Mouse (Mus musculus) E14TG2a.4 (cell line): ENCODE results near the gene Nol4l.
A peak's percentile ranks its signal among the peaks of the same experiment; 100 is the strongest.
"Not testable (repeated sequence)": the region's sequence is repeated elsewhere in the genome, so short reads cannot be mapped to it uniquely, and the experiment has no call there.

ENCODE experiments used
- H3K27me3 ChIP-seq: 2 replicates; pipeline ENCODE4 v1.6.1; 2014; ENCODE audit warnings: low read length, control low read depth; ENCODE audit not compliant: insufficient read depth
- H3K36me3 ChIP-seq: 2 replicates; pipeline ENCODE4 v1.6.1; 2014; ENCODE audit warnings: low read length, control low read depth; ENCODE audit not compliant: insufficient read depth
- H3K4me1 ChIP-seq: replicated peaks from 2 replicates; pipeline ENCODE4 v1.6.1; 2014; ENCODE audit warnings: low read depth, low read length, control low read depth
- H3K4me3 ChIP-seq: replicated peaks from 2 replicates; pipeline ENCODE4 v1.5.1; 2014; ENCODE audit warnings: mild to moderate bottlenecking, low read length
- H3K9me3 ChIP-seq: 2 replicates; pipeline ENCODE4 v1.6.1; 2014; ENCODE audit warnings: low read length, control low read depth
- CTCF ChIP-seq: conservative IDR thresholded peaks from 2 replicates; pipeline ENCODE4 v1.5.1; 2014; ENCODE audit warnings: low read length
- NANOG ChIP-seq: IDR thresholded peaks from 2 replicates; pipeline ENCODE4 v1.6.1; 2014; ENCODE audit warnings: borderline replicate concordance, low read length, mixed read lengths
- POU5F1 ChIP-seq: IDR thresholded peaks from 2 replicates; pipeline ENCODE4 v1.6.1; 2014; ENCODE audit warnings: low read length, borderline replicate concordance

Nol4l gene

DNA sequence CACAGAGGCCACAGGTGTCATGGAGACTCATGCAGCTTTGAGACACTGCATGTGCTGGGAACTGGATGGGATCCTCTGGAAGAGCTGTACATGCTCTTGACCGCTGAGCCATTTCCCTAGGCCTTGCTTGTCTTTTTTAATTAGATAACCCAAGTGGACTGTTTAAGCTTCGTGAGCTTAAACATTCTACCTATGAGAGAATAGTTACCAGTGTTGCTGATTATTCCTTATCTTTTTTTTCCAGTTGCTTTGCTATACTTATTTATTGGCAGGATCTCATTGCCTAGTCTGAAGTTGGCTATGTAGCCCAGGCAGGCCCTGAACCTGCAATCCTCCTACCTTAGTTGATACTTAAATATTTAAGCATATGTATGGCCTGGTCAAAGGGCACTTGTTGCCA lies 139.9 kb downstream of the Nol4l start:
- Histone ChIP-seq H3K9me3 (no peaks in the 10 kb centered on the region), H3K4me1 (peaks cover 30% of the 10 kb centered on the region), H3K4me3 (no peak overlapping the region), H3K27me3 (no peaks in the 10 kb centered on the region), H3K36me3 (peaks cover 94% of the 10 kb centered on the region)
- no peak for TF ChIP-seq CTCF
- no peak for TF ChIP-seq POU5F1
- no peak for TF ChIP-seq NANOG

DNA sequence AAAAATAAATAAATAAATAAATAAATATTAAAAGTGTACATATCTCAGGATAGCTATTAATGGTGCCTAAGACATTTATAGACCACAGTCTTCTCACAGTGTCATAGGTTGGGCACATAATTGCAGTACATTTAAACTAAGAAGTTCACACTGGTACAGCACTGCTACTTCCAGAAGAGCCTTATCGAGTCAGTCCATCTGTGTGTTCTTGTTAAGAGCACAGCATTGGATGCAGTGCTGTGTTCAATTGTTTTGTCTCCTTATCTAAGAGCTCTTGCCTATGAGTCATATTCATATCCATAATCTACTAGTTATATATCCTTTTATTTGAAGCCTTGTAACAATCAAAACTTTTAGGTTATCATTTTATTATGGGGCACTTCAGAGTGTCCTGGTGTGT lies 149.3 kb downstream of the Nol4l start:
- H3K27me3 ChIP-seq: no peaks in the 10 kb centered on the region
- TF ChIP-seq NANOG: no peak
- TF ChIP-seq POU5F1: no peak
- TF ChIP-seq CTCF: no peak
- peaks cover 46% of the 10 kb centered on the region for H3K4me1 ChIP-seq
- peaks cover 95% of the 10 kb centered on the region for H3K36me3 ChIP-seq
- no peaks in the 10 kb centered on the region for H3K9me3 ChIP-seq
- H3K4me3 ChIP-seq: no peak overlapping the region

DNA sequence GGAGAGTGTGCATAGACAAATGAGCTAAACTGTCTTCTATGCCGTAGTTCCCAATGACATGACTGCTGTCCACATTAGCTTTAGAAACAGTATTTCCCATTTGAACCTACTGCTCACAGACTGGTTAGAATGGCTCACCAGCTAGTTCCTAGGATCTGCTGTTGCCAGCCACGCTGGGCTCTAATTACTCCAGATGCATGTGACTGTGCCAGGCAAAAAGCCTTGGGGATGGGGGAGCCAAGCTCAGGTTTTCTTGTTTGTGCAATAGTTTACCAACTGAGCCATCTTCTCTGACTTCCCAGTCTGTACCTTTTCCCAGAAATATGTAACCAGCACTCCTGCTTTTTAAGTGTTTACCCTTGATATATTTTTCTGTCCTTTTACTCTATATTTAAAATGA lies 154.4 kb downstream of the Nol4l start:
- Histone ChIP-seq H3K9me3 (no peaks in the 10 kb centered on the region), H3K27me3 (no peaks in the 10 kb centered on the region), H3K36me3 (peaks cover 85% of the 10 kb centered on the region), H3K4me1 (peaks cover 73% of the 10 kb centered on the region), H3K4me3 (no peak overlapping the region)
- no peak for TF ChIP-seq POU5F1
- no peak for TF ChIP-seq CTCF
- no peak for TF ChIP-seq NANOG

DNA sequence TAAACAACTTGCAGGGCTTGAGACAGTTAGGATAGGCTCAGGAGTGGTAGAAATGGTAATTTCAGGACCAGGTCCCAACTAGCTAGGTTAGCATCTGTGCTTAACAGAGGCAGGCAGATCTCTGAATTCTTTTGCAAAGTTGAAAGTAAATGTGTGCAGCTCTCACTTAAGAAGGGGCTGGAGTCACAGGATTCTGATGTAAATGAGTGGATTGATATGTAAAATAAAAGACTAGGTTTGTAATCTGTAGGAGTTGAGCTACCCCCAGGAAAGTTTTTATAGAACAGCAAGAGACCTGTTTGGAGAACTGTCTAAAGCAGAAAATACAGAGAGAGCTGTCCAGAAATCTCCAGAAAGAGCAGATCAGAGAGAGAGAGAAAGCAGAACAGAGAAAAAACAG lies 158.9 kb downstream of the Nol4l start:
- H3K9me3 ChIP-seq: no peaks in the 10 kb centered on the region
- H3K36me3 ChIP-seq: peaks cover 83% of the 10 kb centered on the region
- H3K4me3 ChIP-seq: no peak overlapping the region; the same call in 1 of the 2 replicates
- no peaks in the 10 kb centered on the region for H3K27me3 ChIP-seq
- no peak for TF ChIP-seq CTCF
- TF ChIP-seq NANOG: peak; percentile 88
- peak; percentile 60; the same call in 1 of the 2 replicates for TF ChIP-seq POU5F1
- peaks cover 59% of the 10 kb centered on the region for H3K4me1 ChIP-seq

DNA sequence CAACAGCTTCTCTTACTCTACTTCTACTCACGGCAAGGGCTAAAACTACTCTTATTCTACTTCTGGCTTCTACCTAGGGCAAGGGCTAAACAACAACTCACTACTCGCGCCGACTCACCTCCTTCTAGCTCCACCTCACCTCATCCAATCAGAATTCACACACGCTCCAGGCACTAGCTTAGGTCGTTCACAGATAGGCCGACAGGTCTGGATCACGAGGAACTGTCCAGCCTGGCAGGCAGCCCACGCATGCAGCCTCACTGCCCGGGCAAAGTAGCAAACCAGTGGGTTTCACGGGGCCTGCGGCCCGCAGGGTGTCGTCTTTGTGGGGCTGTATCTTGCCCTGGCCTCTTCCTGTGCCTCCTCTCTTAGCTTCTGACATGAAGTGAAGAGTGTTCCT lies 165.2 kb downstream of the Nol4l start:
- H3K4me1 ChIP-seq: peaks cover 48% of the 10 kb centered on the region
- peaks cover 89% of the 10 kb centered on the region for H3K36me3 ChIP-seq
- not testable (repeated sequence) for H3K27me3 ChIP-seq, H3K9me3 ChIP-seq, H3K4me3 ChIP-seq

DNA sequence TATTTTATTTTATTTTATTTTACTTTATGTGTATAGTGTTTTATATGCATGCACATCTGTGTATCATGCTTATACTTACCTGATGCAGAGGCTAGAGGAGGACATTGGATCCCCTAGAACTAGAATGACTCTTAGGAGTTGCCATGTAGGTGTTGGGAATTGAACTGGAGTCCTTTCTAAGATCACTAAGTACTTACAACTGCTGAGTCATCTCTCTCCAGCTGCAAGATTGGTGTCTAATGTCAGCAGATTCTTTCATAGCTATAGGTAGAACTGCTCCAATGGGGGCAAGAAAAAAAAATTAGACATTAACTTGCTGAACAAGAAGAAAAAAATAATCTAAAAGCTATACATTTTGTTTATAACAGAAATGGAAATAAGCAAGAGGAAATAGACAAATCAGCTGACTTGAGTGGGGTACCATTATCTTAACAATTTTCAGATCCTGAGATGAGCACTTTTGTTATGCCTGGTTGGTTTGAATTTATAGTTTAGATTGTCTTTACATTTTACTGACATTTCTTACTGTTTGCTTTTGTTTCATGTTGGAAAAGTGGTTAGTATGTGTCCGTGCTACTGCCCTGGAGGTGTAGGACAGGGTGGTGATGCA lies 168.6 kb downstream of the Nol4l start:
- peaks cover 88% of the 10 kb centered on the region for H3K36me3 ChIP-seq
- H3K4me3 ChIP-seq: no peak overlapping the region
- peaks cover 51% of the 10 kb centered on the region for H3K4me1 ChIP-seq
- no peaks in the 10 kb centered on the region for H3K9me3 ChIP-seq
- TF ChIP-seq POU5F1 (no peak), NANOG (no peak), CTCF (no peak)
- no peaks in the 10 kb centered on the region for H3K27me3 ChIP-seq
